9 mouse cellular contexts compared by ENCODE assay signal in the genomic region with DNA sequence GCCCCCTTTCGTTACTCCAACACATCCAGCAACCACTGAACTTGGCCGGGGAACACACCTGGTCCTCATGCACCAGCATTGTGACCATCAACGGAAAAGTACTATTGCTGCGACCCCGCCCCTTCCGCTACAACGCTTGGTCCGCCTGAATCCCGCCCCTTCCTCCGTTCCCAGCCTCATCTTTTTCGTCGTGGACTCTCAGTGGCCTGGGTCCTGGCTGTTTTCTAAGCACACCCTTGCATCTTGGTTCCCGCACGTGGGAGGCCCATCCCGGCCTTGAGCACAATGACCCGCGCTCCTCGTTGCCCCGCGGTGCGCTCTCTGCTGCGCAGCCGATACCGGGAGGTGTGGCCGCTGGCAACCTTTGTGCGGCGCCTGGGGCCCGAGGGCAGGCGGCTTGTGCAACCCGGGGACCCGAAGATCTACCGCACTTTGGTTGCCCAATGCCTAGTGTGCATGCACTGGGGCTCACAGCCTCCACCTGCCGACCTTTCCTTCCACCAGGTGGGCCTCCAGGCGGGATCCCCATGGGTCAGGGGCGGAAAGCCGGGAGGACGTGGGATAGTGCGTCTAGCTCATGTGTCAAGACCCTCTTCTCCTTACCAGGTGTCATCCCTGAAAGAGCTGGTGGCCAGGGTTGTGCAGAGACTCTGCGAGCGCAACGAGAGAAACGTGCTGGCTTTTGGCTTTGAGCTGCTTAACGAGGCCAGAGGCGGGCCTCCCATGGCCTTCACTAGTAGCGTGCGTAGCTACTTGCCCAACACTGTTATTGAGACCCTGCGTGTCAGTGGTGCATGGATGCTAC. TPM values are rescaled to one million over a fixed set of nuclear protein-coding genes. Genes with fewer than 3 reads are reported as not detected.
DNase-seq lines count a peak whose midpoint lies in the region; ATAC-seq lines count a peak whose summit lies in the region.
"Had no signal": no experiment of that assay in that cellular context is flagged by ENCODE, and none has a peak within 500 bp of the region (broad histone marks: within the 10 kb centered on the region; RNA-seq: fewer than 3 reads in every experiment).

A gene (plus strand): TSS at position 167 of the 805 bp plus-strand sequence.

- H3K4me1 ChIP-seq in liver, embryonic 11.5 days (replicated peaks; ENCODE audit: control insufficient read depth, insufficient read depth, low read length) = peaks cover 4% of the 10 kb centered on the region; the same call in 1 of the 2 replicates
- H3K4me1 ChIP-seq in stomach, embryonic 15.5 days = peaks cover 12% of the 10 kb centered on the region

- H3K4me3 ChIP-seq in liver, embryonic 11.5 days (ENCODE audit: low read depth, low read length) = peak within 1 kb of the TSS; percentile 56
- H3K4me3 ChIP-seq in stomach, embryonic 15.5 days (replicated peaks) = peak within 1 kb of the TSS; percentile 66

- 14% methylated on average over 47 of the region's 47 CpGs for WGBS in liver, embryonic 11.5 days
- WGBS in stomach, embryonic 15.5 days = 9% methylated on average over 47 of the region's 47 CpGs

- peak; percentile 40 for DNase-seq in layer of hippocampus, adult 11-12 months (ENCODE audit: low spot score)
- DNase-seq in layer of hippocampus, adult 9-11 months = no peak
- DNase-seq in cerebellum, postnatal 36 days = peak; percentile 39 to 42
- DNase-seq in heart, adult 18-20 months = peak; percentile 31 to 32
- peak; percentile 49 for DNase-seq in kidney, adult 18-20 months
- DNase-seq in liver, embryonic 11.5 days (ENCODE audit: low spot score) = peak; percentile 64
- DNase-seq in naive thymus-derived CD4-positive, alpha-beta T cell, adult 2 months (ENCODE audit: low read depth) = peak; percentile 69

- H3K4me2 ChIP-seq in liver, embryonic 11.5 days = peak within 1 kb of the TSS; percentile 67
- peak within 1 kb of the TSS; percentile 88 for H3K4me2 ChIP-seq in stomach, embryonic 15.5 days

- H3K36me3 ChIP-seq in liver, embryonic 11.5 days (ENCODE audit: control insufficient read depth, insufficient read depth, low read length) = no peaks in the 10 kb centered on the region
- no peaks in the 10 kb centered on the region for H3K36me3 ChIP-seq in stomach, embryonic 15.5 days

- ATAC-seq in liver, embryonic 11.5 days (replicated peaks; ENCODE audit: low FRiP score) = peak; percentile 64
- peak; percentile 77 for ATAC-seq in stomach, embryonic 15.5 days (ENCODE audit: insufficient read depth, low FRiP score, low read depth)
- ATAC-seq: Patski had no signal

- no peaks in the 10 kb centered on the region for H3K9me3 ChIP-seq in liver, embryonic 11.5 days (ENCODE audit: control insufficient read depth, low read length)
- H3K9me3 ChIP-seq in stomach, embryonic 15.5 days = no peaks in the 10 kb centered on the region

- H3K27ac ChIP-seq in liver, embryonic 11.5 days (ENCODE audit: low read depth, low read length) = no peak within 1 kb of the TSS
- H3K27ac ChIP-seq in stomach, embryonic 15.5 days = no peak within 1 kb of the TSS

- peak within 1 kb of the TSS; percentile 53 for H3K9ac ChIP-seq in liver, embryonic 11.5 days (ENCODE audit: low read depth, low read length)
- peak within 1 kb of the TSS; percentile 35 for H3K9ac ChIP-seq in stomach, embryonic 15.5 days

- no peaks in the 10 kb centered on the region; the same call in 1 of the 2 replicates for H3K27me3 ChIP-seq in liver, embryonic 11.5 days (replicated peaks; ENCODE audit: control insufficient read depth, insufficient read depth, low read length)
- no peaks in the 10 kb centered on the region for H3K27me3 ChIP-seq in stomach, embryonic 15.5 days (replicated peaks)
- H3K27me3 ChIP-seq: Patski had no signal

RNA-seq across cellular contexts. Expression of the gene that starts here (rescaled TPM):
- under 1 TPM in 1 of 2 experiments, not detected in 1; 0.15 TPM for total RNA-seq in heart, adult 18-20 months (2021)
- polyA plus RNA-seq in liver, embryonic 11.5 days (2014; fragmentation: Nextera tagmentation; extraction: Ambion mirVana) = 2.2 and 2.9 TPM in 2 replicates
- polyA plus RNA-seq in stomach, embryonic 15.5 days (2015; fragmentation: Nextera tagmentation; extraction: Ambion mirVana) = 3.7 and 6.6 TPM in 2 replicates

Comparison
In these comparisons a context has a peak if more than half of its experiments do, and no peak if none do; other contexts are left out.
1. Peak in DNase-seq in heart, adult 18-20 months; RNA of the gene not detected or under 1 TPM.